Mouse (Mus musculus) intestine, embryonic 14.5 days (tissue): Measurements from ENCODE around the gene Ppp1r12b. TPM values are rescaled to one million over a fixed set of nuclear protein-coding genes. Genes with fewer than 3 reads are reported as not detected.

Source experiments
- ATAC-seq: fragments of 200-750 bp; cut with Nextera tagmentation; replicated peaks from 2 replicates; pipeline ENCODE4 v1.8.0; 2017; ENCODE audit warnings: low read depth, moderate number of reproducible peaks, moderate TSS enrichment, moderate library complexity; ENCODE audit not compliant: low FRiP score, low TSS enrichment
- DNase-seq: peaks from one replicate; pipeline ENCODE4 v3.0.0-alpha.2; 2018; ENCODE audit warnings: low spot score
- H3K27ac ChIP-seq: fragments of 300-500 bp; sonication (generic); 2 replicates; pipeline ENCODE4 v1.5.1; 2014; ENCODE audit warnings: low read depth, mild to moderate bottlenecking, control low read depth
- H3K27me3 ChIP-seq: fragments of 300-500 bp; sonication (generic); replicated peaks from 2 replicates; pipeline ENCODE4 v1.6.1; 2014; ENCODE audit warnings: low read length, control low read depth; ENCODE audit not compliant: control insufficient read depth, insufficient read depth
- H3K36me3 ChIP-seq: fragments of 300-500 bp; sonication (generic); 2 replicates; pipeline ENCODE4 v1.6.1; 2014; ENCODE audit warnings: low read length, control low read depth; ENCODE audit not compliant: control insufficient read depth, insufficient read depth
- H3K4me1 ChIP-seq: fragments of 300-500 bp; sonication (generic); replicated peaks from 2 replicates; pipeline ENCODE4 v1.6.1; 2014; ENCODE audit warnings: low read length, control low read depth, mixed read lengths; ENCODE audit not compliant: control insufficient read depth, insufficient read depth
- H3K4me2 ChIP-seq: fragments of 300-500 bp; sonication (generic); 2 replicates; pipeline ENCODE4 v1.6.1; 2014; ENCODE audit warnings: low read length
- H3K4me3 ChIP-seq: fragments of 300-500 bp; sonication (generic); 2 replicates; pipeline ENCODE4 v1.5.1; 2014; ENCODE audit warnings: low read depth, low read length, control low read depth, mixed read lengths
- H3K9ac ChIP-seq: fragments of 300-500 bp; sonication (generic); 2 replicates; pipeline ENCODE4 v1.6.1; 2014; ENCODE audit warnings: mild to moderate bottlenecking, low read length
- H3K9me3 ChIP-seq: fragments of 300-500 bp; sonication (generic); 2 replicates; pipeline ENCODE4 v1.6.1; 2016; ENCODE audit warnings: low read length, control low read depth; ENCODE audit not compliant: control insufficient read depth
- WGBS: fragments of 180-500 bp; shearing (Covaris S2); extraction: QIAGEN DNeasy Blood & Tissue Kit; methylation state at CpG from one replicate; pipeline ENCODE4 v1.1.7; 2014; 5-methylcytosine and 5-hydroxymethylcytosine counted together
- polyA plus RNA-seq: library from polyadenylated mRNA; unstranded; fragments of >200 nt; fragmentation: Nextera tagmentation; extraction: Ambion mirVana; gene quantifications from 2 replicates; pipeline ENCODE4 v1.2.1, GENCODE M21; 2014

Gene Ppp1r12b
- polyA plus RNA-seq, 1 experiment from 2014 or later = 34.0 TPM

DNA sequence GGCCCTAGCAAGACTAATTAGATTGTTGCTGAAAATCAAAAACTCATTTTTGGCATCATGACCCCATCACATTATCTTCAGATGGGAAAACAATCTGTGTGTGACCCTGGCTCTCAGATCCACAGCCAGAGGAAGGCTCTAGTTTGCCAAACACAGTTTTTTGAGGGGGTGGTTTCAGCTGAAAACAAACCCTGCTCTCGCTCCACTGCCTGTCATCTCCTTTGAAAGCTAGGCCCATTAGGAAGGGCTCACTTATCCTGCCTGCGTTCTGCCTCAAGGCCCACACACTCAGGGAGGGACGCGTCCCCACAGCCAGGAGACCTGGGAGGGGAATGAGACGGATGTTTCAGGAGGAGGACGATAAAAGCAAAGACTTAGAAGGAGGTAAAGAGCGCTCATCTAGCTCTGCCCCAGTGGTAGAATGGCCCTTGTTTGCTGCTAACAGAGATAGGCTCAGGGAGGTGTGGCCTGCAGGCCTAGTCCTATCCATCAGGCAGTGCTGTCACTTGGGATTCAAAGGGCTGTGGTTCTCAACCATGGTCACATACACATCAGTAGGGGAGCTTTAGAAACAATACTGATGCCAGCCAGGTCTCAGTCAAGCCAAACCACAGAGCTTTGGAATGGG, 190.8 kb downstream of the Ppp1r12b start:
- WGBS = 32% methylated on average over 7 of the region's 7 CpGs
- Histone ChIP-seq H3K27ac (peak overlapping the region; percentile 95), H3K9me3 (no peaks in the 10 kb centered on the region), H3K4me1 (peaks cover 35% of the 10 kb centered on the region), H3K9ac (no peak overlapping the region), H3K27me3 (no peaks in the 10 kb centered on the region), H3K4me3 (no peak overlapping the region), H3K36me3 (peaks cover 48% of the 10 kb centered on the region), H3K4me2 (no peak overlapping the region)
- DNase-seq = peak; percentile 54
- ATAC-seq = no peak

DNA sequence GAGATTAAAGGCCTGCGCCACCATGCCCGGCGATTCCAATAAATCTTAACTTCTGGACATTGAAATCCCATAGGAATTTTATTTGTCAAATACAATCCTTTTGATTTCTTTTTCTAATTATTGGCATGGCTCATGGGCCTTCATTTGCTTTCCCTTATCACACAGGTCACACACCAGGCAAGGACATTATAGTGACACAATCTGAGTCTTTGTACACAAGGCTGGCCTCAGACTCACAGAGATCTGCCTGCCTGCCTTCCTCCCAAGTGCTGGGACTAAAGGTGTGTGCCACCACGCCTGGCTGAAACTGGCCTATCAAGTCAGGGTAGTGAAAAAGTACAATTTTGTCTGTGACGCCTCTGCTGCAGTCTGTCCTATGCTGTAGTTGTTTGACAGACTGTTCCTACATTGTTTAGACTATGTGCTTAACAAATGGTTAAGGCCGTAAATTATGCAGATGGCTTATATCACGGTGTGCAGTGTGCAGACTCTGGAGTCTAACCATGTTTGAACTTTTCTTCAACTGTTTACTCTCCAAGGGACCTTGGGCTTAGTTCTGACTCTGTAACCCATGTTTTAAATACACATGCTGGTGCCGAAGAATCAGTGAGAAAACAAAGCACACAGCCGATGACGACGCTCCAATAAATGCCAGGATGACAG, 191.8 kb downstream of the Ppp1r12b start:
- no peak overlapping the region for H3K9ac ChIP-seq
- DNase-seq (peak; percentile 71), ATAC-seq (peak; percentile 84)
- WGBS = 35% methylated on average over 11 of the region's 11 CpGs
- H3K27me3 ChIP-seq = no peaks in the 10 kb centered on the region
- H3K4me1 ChIP-seq = peaks cover 35% of the 10 kb centered on the region
- H3K27ac ChIP-seq = peak overlapping the region; percentile 95
- no peak overlapping the region for H3K4me3 ChIP-seq
- peaks cover 58% of the 10 kb centered on the region for H3K36me3 ChIP-seq
- H3K4me2 ChIP-seq = no peak overlapping the region
- H3K9me3 ChIP-seq = no peaks in the 10 kb centered on the region

DNA sequence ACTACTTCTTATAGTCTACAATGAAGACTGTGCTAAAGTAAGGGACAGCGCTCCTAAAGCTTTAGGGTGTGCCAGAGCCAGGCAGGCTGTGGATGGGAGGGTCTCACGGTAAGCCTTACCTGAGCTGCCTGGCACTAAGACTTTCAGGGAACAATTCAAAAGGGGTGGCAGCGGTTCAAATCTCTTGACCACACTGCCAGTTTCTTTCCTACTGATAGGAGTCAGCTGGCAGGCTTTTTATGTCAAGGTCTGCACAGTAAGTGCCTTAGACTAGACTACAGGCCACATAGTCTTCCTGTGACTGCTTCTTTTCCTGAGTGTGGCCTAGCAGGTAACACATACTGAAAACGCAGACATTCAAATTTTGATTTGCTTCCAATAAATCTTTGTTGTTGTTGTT, 192.5 kb downstream of the Ppp1r12b start:
- WGBS = 83% methylated on average over 4 of the region's 4 CpGs
- H3K27ac ChIP-seq = peak overlapping the region; percentile 95; the same call in 1 of the 2 replicates

DNA sequence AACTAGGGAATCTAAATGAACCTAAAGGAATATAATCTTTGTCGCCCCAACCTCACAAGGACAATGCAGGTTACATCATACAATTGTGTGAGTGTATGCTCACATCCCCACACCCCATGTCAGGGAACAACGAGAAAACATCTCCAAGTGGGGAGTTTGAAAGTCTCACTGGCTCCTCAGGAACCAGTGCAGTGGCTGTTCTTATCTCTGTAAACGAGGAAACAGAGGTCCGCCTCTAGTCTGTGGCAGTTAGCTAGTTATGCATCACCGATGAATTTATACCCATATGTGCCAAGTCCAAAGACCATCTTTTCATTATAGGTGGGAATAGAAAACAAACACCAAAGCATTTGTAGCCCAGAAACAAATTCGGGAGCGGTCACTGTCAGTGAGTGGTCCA, 194.2 kb downstream of the Ppp1r12b start:
- Histone ChIP-seq H3K4me3 (no peak overlapping the region), H3K9ac (no peak overlapping the region), H3K4me1 (peaks cover 38% of the 10 kb centered on the region), H3K4me2 (no peak overlapping the region), H3K36me3 (peaks cover 55% of the 10 kb centered on the region), H3K27me3 (no peaks in the 10 kb centered on the region), H3K9me3 (no peaks in the 10 kb centered on the region), H3K27ac (no peak overlapping the region)
- no peak for ATAC-seq
- DNase-seq = no peak
- 86% methylated on average over 7 of the region's 7 CpGs for WGBS

More for the DNA sequence above, 192.5 kb downstream of the Ppp1r12b start:
- no peaks in the 10 kb centered on the region for H3K9me3 ChIP-seq
- H3K4me1 ChIP-seq = peaks cover 35% of the 10 kb centered on the region
- ATAC-seq (no peak), DNase-seq (no peak)
- H3K27me3 ChIP-seq = no peaks in the 10 kb centered on the region
- no peak overlapping the region for H3K9ac ChIP-seq
- H3K4me3 ChIP-seq = no peak overlapping the region
- H3K36me3 ChIP-seq = peaks cover 60% of the 10 kb centered on the region
- no peak overlapping the region for H3K4me2 ChIP-seq

DNA sequence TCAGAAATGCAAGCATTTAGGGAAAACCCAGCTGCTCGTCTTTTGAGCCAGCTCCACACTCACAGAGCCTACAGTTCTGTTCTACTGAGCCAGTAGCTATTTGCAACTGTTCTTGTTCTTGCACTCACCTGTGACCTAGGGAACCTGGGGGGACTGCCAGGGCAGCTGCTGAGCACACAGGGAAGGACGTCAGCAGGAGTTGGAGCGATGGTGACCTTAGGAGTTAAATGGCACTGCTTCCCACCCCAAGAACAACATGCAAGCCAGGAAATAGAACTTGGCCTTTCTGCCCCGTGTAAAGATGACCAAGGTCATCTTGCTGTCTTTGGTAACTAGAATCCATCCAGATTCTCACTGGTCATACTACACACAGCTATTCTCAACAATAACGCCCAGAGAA, 195.1 kb downstream of the Ppp1r12b start:
- no peaks in the 10 kb centered on the region for H3K27me3 ChIP-seq
- no peak for DNase-seq
- no peak for ATAC-seq
- H3K9me3 ChIP-seq = no peaks in the 10 kb centered on the region
- no peak overlapping the region for H3K27ac ChIP-seq
- no peak overlapping the region for H3K9ac ChIP-seq
- H3K4me2 ChIP-seq = no peak overlapping the region
- H3K36me3 ChIP-seq = peaks cover 51% of the 10 kb centered on the region
- peaks cover 41% of the 10 kb centered on the region for H3K4me1 ChIP-seq
- WGBS = 79% methylated on average over 5 of the region's 5 CpGs
- H3K4me3 ChIP-seq = no peak overlapping the region

- ATAC-seq (no peak), DNase-seq (no peak)
- Histone ChIP-seq H3K27ac (no peak overlapping the region), H3K9me3 (no peaks in the 10 kb centered on the region), H3K36me3 (peaks cover 57% of the 10 kb centered on the region), H3K4me2 (no peak overlapping the region), H3K9ac (no peak overlapping the region), H3K4me1 (peaks cover 36% of the 10 kb centered on the region), H3K4me3 (no peak overlapping the region), H3K27me3 (no peaks in the 10 kb centered on the region)
- 92% methylated on average over 6 of the region's 6 CpGs for WGBS
Measured at GRCm38 (mm10) chr1:134759133-134759532, 196.6 kb downstream of the Ppp1r12b start.

DNA sequence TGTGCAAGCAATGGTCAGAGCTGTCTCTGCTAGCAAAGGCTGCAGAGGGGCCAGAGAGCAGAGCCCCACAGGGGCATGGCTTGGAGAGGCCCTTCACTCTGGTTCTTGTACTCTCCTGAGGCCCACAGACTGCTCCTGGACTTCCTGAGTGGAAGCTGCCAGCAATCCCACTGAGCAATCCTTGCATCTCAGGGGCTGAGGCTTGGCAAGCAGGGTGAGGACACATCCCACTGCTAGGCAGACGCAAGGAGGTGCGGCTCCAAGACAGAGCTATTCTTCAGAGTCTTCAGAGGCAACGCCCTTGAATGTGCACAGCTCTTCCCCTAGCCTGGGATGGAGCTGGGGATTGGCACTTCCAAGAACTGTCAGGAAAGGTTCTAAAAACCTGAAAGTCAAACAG, 198.5 kb downstream of the Ppp1r12b start:
- Histone ChIP-seq H3K27me3 (no peaks in the 10 kb centered on the region), H3K9me3 (no peaks in the 10 kb centered on the region), H3K4me3 (no peak overlapping the region), H3K27ac (no peak overlapping the region), H3K4me1 (peaks cover 47% of the 10 kb centered on the region), H3K9ac (no peak overlapping the region), H3K4me2 (no peak overlapping the region), H3K36me3 (peaks cover 54% of the 10 kb centered on the region)
- 67% methylated on average over 3 of the region's 3 CpGs for WGBS
- ATAC-seq (no peak), DNase-seq (no peak)

GRCm38 (mm10) chr1:134756190-134756873, 199.4 kb downstream of the Ppp1r12b start:
- peaks cover 56% of the 10 kb centered on the region for H3K4me1 ChIP-seq
- WGBS = 73% methylated on average over 10 of the region's 10 CpGs
- H3K4me3 ChIP-seq = no peak overlapping the region
- no peak overlapping the region for H3K9ac ChIP-seq
- H3K4me2 ChIP-seq = no peak overlapping the region
- peaks cover 50% of the 10 kb centered on the region for H3K36me3 ChIP-seq
- ATAC-seq (no peak), DNase-seq (no peak)
- H3K27ac ChIP-seq = peak overlapping the region; percentile 19; the same call in 1 of the 2 replicates
- no peaks in the 10 kb centered on the region for H3K9me3 ChIP-seq
- H3K27me3 ChIP-seq = no peaks in the 10 kb centered on the region
